Mouse (Mus musculus) heart, adult 2 months (tissue): ENCODE results near the gene Psma4.

ENCODE experiments used
- CTCF ChIP-seq: fragments of 200-600 bp; IDR thresholded peaks from 2 replicates; pipeline ENCODE4 v1.8.1; 2022; ENCODE audit warnings: antibody characterized with exemption, mild to moderate bottlenecking, moderate library complexity
- POLR2A ChIP-seq: fragments of 200-500 bp; IDR thresholded peaks from 2 replicates; pipeline ENCODE4 v1.6.1; 2011; ENCODE audit warnings: mild to moderate bottlenecking, low read depth, low read length, control low read depth; ENCODE audit not compliant: insufficient read depth

- TF ChIP-seq POLR2A (no peak), CTCF (no peak)
Measured at GRCm38 (mm10) chr9:54918781-54919180, 31.8 kb upstream of the Psma4 start.
